Mouse (Mus musculus): ENCODE measurements around the gene Mfap2. TPM values are rescaled to one million over a fixed set of nuclear protein-coding genes. Genes with fewer than 3 reads are reported as not detected.

Mfap2 gene
- total and polyA plus RNA-seq, 3 experiments, result not detected

DNA sequence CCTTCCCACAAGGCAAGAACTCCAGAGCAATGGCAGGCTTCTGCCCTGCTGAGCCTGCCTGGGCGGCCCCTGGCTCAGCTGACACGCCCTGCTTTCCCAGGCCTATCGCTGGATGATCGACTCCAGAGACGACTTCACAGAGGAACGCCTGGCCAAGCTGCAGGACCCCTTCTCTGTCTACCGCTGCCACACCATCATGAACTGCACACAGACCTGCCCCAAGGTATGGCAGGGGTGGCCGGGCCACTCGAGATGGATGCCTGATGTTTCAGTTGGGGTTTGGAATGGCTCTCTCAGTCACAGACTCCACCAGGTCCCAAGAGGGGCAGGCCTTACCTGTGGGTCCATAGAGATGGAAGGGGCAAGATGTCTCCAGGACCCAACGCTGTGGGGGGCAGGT, 32.9 kb upstream of the Mfap2 start:
- TF ChIP-seq GATA1 (IDR thresholded peaks at IDR 0.05; ENCODE audit: borderline replicate concordance, low read length) (no peak), TAL1 (conservative IDR thresholded peaks at IDR 0.05; ENCODE audit: low read depth, low read length) (no peak)
- Histone ChIP-seq H3K4me3 (ENCODE audit: low read depth, low read length) (no peak overlapping the region), H3K9me3 (replicated peaks) (peaks cover 4% of the 10 kb centered on the region), H3K36me3 (replicated peaks) (peaks cover 84% of the 10 kb centered on the region), H3K4me1 (ENCODE audit: insufficient read depth, low read depth, low read length) (peaks cover 25% of the 10 kb centered on the region), H3K27me3 (ENCODE audit: insufficient read depth, low read length) (no peaks in the 10 kb centered on the region)
- DNase-seq (ENCODE audit: low spot score) (no peak), ATAC-seq (ENCODE audit: extremely low read depth, insufficient number of reproducible peaks, low FRiP score, poor library complexity, severe bottlenecking) (no peak)

DNA sequence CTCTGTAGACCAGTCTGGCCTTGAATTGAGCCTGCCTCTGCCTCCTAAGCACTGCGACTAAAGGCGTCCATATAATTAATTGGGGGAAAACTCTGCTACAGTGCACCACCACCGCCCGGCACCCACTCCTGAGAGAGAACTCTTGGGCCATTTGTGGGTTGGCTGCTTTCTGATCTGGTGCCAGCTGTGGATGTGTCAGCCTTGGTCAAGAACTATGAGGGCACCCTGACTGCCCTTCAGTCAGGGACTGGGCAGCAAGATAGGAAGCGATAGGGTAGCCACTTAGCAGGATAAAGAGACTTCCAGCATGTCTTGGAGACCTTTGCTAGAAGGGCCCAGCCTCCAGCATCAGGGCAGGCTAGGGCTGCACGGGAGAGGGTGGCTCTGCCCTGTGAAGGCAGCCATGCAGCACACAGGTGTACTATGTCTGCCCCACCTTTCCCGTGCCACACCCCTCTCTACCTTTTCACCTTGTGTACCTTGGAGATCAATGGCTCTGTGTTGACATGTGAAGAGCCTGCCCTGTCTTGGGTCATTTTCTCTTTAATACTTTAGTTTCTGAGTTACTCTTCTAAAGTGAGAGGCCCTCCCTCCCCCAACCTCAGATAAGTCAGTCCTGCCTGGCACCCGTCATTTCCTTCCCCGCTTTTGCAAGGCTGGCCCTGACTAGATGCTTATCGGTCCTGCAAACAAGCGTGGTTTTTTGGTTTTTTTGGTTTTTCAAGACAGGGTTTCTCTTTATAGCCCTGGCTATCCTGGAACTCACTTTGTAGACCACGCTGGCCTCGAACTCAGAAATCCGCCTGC, 32.1 kb upstream of the Mfap2 start:
- TF ChIP-seq TAL1 (conservative IDR thresholded peaks at IDR 0.05; ENCODE audit: low read depth, low read length) (no peak), GATA2 (IDR thresholded peaks at IDR 0.05; ENCODE audit: borderline replicate concordance, low read depth, low read length) (no peak), CTCF (IDR thresholded peaks at IDR 0.05; ENCODE audit: low read depth, low read length) (no peak), POLR2AphosphoS5 (IDR thresholded peaks at IDR 0.05; ENCODE audit: insufficient replicate concordance, low read depth, low read length) (no peak), GATA1 (IDR thresholded peaks at IDR 0.05; ENCODE audit: borderline replicate concordance, low read length) (no peak)
- peaks cover 76% of the 10 kb centered on the region for H3K36me3 ChIP-seq (replicated peaks)
- H3K27me3 ChIP-seq (ENCODE audit: insufficient read depth, low read length), result no peaks in the 10 kb centered on the region
- DNase-seq (ENCODE audit: low spot score), result peak; percentile 38
- peak; percentile 78 for ATAC-seq (ENCODE audit: extremely low read depth, insufficient number of reproducible peaks, low FRiP score, poor library complexity, severe bottlenecking)
- H3K9me3 ChIP-seq (replicated peaks), result peaks cover 4% of the 10 kb centered on the region
- H3K4me1 ChIP-seq (ENCODE audit: insufficient read depth, low read depth, low read length), result peaks cover 32% of the 10 kb centered on the region
- H3K4me3 ChIP-seq (ENCODE audit: low read depth, low read length), result peak overlapping the region; percentile 10; the same call in 1 of the 2 replicates

DNA sequence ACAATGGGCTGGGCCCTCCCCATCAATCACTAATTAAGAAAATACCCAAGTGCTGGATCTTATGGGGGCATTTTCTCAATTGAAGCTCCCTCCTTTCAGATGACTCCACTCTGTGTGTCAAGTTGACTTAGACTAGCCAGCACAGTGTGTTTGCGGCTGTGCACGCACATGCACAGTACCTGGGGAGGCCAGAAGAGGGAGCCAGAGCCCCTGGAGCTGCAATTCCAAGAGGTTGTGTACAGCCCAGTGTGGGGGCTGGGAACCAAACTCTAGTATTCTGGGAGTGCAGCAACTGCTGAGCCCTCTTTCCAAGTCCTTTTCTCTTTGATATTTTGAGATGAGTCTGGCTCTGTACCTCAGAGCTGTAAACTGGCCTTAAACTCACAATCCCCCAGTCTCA, 28.6 kb upstream of the Mfap2 start:
- H3K4me1 ChIP-seq (ENCODE audit: insufficient read depth, low read depth, low read length), result peaks cover 55% of the 10 kb centered on the region
- H3K27me3 ChIP-seq (ENCODE audit: insufficient read depth, low read length), result peaks cover 4% of the 10 kb centered on the region; the same call in 1 of the 2 replicates
- peaks cover 41% of the 10 kb centered on the region for H3K36me3 ChIP-seq (replicated peaks)
- DNase-seq (ENCODE audit: low spot score), result no peak
- no peak overlapping the region for H3K4me3 ChIP-seq (ENCODE audit: low read depth, low read length)
- ATAC-seq (ENCODE audit: extremely low read depth, insufficient number of reproducible peaks, low FRiP score, poor library complexity, severe bottlenecking), result no peak
- TF ChIP-seq GATA1 (IDR thresholded peaks at IDR 0.05; ENCODE audit: borderline replicate concordance, low read length) (no peak), CTCF (IDR thresholded peaks at IDR 0.05; ENCODE audit: low read depth, low read length) (peak; percentile 23; the same call in 1 of the 2 replicates), GATA2 (IDR thresholded peaks at IDR 0.05; ENCODE audit: borderline replicate concordance, low read depth, low read length) (no peak), POLR2AphosphoS5 (IDR thresholded peaks at IDR 0.05; ENCODE audit: insufficient replicate concordance, low read depth, low read length) (no peak), TAL1 (conservative IDR thresholded peaks at IDR 0.05; ENCODE audit: low read depth, low read length) (no peak)
- H3K9me3 ChIP-seq (replicated peaks), result peaks cover 4% of the 10 kb centered on the region

DNA sequence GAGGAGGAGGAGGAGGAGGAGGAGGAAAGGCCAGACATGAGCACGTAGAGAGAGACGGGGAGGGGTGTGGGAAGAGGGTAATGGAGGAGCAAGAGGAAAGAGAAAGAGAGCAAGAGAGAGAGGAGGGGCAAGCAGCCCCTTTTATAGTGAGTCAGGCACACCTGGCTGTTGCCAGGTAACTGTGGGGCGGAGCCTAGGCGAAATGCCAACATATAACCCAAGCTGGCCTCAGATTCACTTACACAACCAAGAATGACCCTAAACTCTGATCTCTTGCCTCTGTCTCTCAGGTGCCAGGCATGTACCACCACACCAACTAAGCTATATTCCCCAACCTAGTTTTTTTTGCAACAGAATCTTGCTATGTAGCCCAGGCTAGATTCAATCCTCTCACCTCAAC, 27.4 kb upstream of the Mfap2 start:
- H3K9me3 ChIP-seq (replicated peaks), result peaks cover 4% of the 10 kb centered on the region
- H3K27me3 ChIP-seq (ENCODE audit: insufficient read depth, low read length), result peaks cover 4% of the 10 kb centered on the region; the same call in 1 of the 2 replicates
- no peak for ATAC-seq (ENCODE audit: extremely low read depth, insufficient number of reproducible peaks, low FRiP score, poor library complexity, severe bottlenecking)
- TF ChIP-seq GATA2 (IDR thresholded peaks at IDR 0.05; ENCODE audit: borderline replicate concordance, low read depth, low read length) (no peak), POLR2AphosphoS5 (IDR thresholded peaks at IDR 0.05; ENCODE audit: insufficient replicate concordance, low read depth, low read length) (no peak), CTCF (IDR thresholded peaks at IDR 0.05; ENCODE audit: low read depth, low read length) (no peak), GATA1 (IDR thresholded peaks at IDR 0.05; ENCODE audit: borderline replicate concordance, low read length) (no peak), TAL1 (conservative IDR thresholded peaks at IDR 0.05; ENCODE audit: low read depth, low read length) (no peak)
- peak overlapping the region; percentile 60; the same call in 1 of the 2 replicates for H3K4me3 ChIP-seq (ENCODE audit: low read depth, low read length)
- DNase-seq (ENCODE audit: low spot score), result no peak
- H3K4me1 ChIP-seq (ENCODE audit: insufficient read depth, low read depth, low read length), result peaks cover 54% of the 10 kb centered on the region
- peaks cover 29% of the 10 kb centered on the region for H3K36me3 ChIP-seq (replicated peaks)

DNA sequence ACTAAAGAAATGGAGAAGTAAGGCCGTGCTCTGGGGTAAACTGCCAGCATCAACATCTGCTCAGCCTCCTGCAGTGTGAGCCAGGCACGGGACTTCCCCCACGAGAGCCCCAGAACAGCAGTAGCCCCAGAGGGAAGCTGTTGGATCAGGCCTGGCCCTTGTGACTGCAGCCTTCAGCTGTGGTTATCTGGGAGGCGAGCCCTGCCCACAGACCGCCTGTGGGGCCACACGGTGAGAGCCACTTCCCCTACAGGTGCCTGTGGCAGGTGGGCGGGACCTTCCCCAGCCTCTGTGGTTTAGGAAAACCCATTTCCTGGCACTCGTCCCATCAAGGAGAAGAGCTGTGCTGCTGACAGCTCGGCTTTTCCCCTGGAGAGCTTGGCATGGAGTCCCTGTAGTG, 26.8 kb upstream of the Mfap2 start:
- Histone ChIP-seq H3K36me3 (replicated peaks) (peaks cover 23% of the 10 kb centered on the region), H3K9me3 (replicated peaks) (peaks cover 4% of the 10 kb centered on the region), H3K4me3 (ENCODE audit: low read depth, low read length) (peak overlapping the region; percentile 60; the same call in 1 of the 2 replicates), H3K4me1 (ENCODE audit: insufficient read depth, low read depth, low read length) (peaks cover 51% of the 10 kb centered on the region), H3K27me3 (ENCODE audit: insufficient read depth, low read length) (peaks cover 4% of the 10 kb centered on the region; the same call in 1 of the 2 replicates)
- peak; percentile 87 for DNase-seq (ENCODE audit: low spot score)
- ATAC-seq (ENCODE audit: extremely low read depth, insufficient number of reproducible peaks, low FRiP score, poor library complexity, severe bottlenecking), result peak; percentile 92
- no peak for TF ChIP-seq GATA2 (IDR thresholded peaks at IDR 0.05; ENCODE audit: borderline replicate concordance, low read depth, low read length)
- peak; percentile 37; the same call in 1 of the 2 replicates for TF ChIP-seq TAL1 (conservative IDR thresholded peaks at IDR 0.05; ENCODE audit: low read depth, low read length)

DNA sequence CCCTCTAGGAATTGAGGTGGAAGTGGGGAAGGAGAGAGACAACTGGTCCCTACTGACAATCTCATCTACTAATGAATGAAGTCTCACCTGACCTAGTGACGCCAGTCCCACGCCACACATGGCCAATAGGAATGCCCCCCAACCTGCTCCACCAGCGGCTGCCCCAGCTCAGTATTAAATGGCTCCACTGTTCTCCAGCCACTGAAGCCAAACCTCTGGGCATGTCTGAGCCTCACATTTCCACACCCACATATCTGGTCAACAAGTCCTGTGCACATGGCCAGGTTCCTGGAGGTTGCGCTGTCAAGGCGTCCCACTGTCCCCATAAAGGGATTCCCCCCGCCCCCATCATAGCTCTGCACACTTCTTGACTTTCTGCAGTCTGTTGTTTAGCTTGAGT, 25.7 kb upstream of the Mfap2 start:
- no peak for DNase-seq (ENCODE audit: low spot score)
- peaks cover 62% of the 10 kb centered on the region for H3K4me1 ChIP-seq (ENCODE audit: insufficient read depth, low read depth, low read length)
- no peak overlapping the region for H3K4me3 ChIP-seq (ENCODE audit: low read depth, low read length)
- peaks cover 4% of the 10 kb centered on the region for H3K9me3 ChIP-seq (replicated peaks)
- no peak for ATAC-seq (ENCODE audit: extremely low read depth, insufficient number of reproducible peaks, low FRiP score, poor library complexity, severe bottlenecking)
- H3K36me3 ChIP-seq (replicated peaks), result peaks cover 24% of the 10 kb centered on the region
- H3K27me3 ChIP-seq (ENCODE audit: insufficient read depth, low read length), result peaks cover 4% of the 10 kb centered on the region; the same call in 1 of the 2 replicates
- no peak for TF ChIP-seq GATA2 (IDR thresholded peaks at IDR 0.05; ENCODE audit: borderline replicate concordance, low read depth, low read length)
- TF ChIP-seq GATA1 (IDR thresholded peaks at IDR 0.05; ENCODE audit: borderline replicate concordance, low read length), result no peak
- TF ChIP-seq POLR2AphosphoS5 (IDR thresholded peaks at IDR 0.05; ENCODE audit: insufficient replicate concordance, low read depth, low read length), result no peak
- no peak for TF ChIP-seq CTCF (IDR thresholded peaks at IDR 0.05; ENCODE audit: low read depth, low read length)
- TF ChIP-seq TAL1 (conservative IDR thresholded peaks at IDR 0.05; ENCODE audit: low read depth, low read length), result no peak

Data from G1E (cell line).